Mouse (Mus musculus): Measurements from ENCODE around the gene Dapk1. TPM values are rescaled to one million over a fixed set of nuclear protein-coding genes. Genes with fewer than 3 reads are reported as not detected.
"Not testable (repeated sequence)": the region's sequence is repeated elsewhere in the genome, so short reads cannot be mapped to it uniquely, and the experiment has no call there.

Gene Dapk1
- 10 to 100 TPM; 73.9 to 77.4 TPM for total RNA-seq (2021)
- long read RNA-seq, full-length matches to known transcripts, result 6 of 26 reads
- long read RNA-seq, partial matches to known transcripts, result 7 of 26 reads
- long read RNA-seq, other reads (novel, unspliced or antisense), result 13 of 26 reads

- DNase-seq (ENCODE audit: low spot score in 2 of 2), result peak; percentile 75 to 88
These were observed at the start of gene Dapk1 for GRCm38 (mm10) chr13:60601436-60602415. Gene Dapk1 (plus strand): TSS chr13:60601947.

- DNase-seq (ENCODE audit: low spot score in 2 of 2), result no peak
These were observed 48.4 kb upstream of the Dapk1 start for GRCm38 (mm10) chr13:60553326-60553725.

DNA sequence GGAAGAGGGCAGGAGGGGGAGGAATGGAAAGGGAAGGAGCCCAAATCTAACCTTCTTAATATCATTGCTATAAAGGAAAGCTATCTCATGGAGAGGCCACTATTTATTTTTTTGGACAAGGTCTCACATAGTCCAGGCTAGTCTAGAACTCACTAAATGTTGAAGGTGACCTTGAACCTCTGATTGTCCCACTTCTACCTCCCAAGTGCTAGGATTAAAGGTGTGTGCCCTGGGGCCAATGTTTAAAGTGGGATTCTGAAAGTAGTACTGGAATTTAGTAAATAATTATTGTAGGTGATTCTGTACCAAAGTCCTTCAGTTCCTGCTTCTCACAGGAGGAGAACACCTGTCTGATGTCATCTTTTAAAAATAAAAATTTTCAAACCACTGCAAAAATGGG is 45.3 kb upstream of the Dapk1 start:
- DNase-seq (ENCODE audit: low spot score in 2 of 2), result no peak

DNA sequence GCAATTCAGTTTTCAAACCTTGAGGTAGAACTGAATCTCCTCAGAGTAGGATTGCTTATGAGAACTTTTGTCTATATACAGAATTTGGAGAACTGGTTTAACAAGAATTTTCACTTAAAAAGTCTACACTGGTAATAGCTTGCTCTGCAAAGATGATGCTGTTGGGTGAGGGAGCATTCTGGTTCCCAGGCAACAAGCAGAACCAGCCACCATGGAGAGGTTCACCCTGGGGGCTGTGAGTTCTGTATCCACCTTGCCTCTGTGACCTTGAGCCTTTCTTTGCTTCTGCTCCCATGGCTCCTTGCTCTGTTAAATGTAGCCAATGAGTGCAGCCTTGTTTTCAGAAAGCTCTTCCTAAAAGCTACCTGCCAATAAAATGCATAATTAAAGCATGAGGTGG is 44.8 kb upstream of the Dapk1 start:
- no peak for DNase-seq (ENCODE audit: low spot score in 2 of 2)

- no peak for DNase-seq (ENCODE audit: low spot score in 2 of 2)
These were observed 37.4 kb upstream of the Dapk1 start for GRCm38 (mm10) chr13:60564303-60564702.

DNA sequence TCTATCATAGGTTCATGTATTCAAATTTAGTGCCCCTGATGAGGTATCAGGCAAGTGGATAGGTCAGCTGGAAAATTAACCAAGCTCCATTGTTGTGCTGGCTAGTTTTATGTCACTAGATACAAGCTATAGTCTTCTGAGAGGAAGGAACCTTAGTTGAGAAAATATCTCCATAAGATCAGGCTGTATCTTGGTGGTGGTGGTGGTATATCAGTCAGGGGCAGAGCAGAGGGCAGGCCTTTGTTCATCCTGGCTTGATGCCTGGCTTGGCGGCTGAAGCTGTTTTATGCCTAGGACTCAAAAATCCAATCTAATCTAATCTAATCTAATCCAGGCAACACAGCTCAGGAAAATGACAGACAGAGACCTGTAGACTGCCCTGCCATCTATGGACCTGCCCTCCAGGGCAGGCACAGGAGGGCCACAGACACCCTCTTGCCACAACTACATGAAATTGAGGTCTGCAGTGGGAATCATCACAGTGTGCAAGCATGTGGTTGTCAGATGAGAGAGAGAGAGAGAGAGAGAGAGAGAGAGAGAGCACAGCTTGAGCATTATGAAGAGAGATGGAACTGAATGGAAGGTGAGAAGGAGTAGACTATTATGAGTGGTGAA is 32.7 kb upstream of the Dapk1 start:
- DNase-seq (ENCODE audit: low spot score in 2 of 2), result no peak

GRCm38 (mm10) chr13:60569549-60569941 is 32.2 kb upstream of the Dapk1 start:
- no peak for DNase-seq (ENCODE audit: low spot score in 2 of 2)

DNA sequence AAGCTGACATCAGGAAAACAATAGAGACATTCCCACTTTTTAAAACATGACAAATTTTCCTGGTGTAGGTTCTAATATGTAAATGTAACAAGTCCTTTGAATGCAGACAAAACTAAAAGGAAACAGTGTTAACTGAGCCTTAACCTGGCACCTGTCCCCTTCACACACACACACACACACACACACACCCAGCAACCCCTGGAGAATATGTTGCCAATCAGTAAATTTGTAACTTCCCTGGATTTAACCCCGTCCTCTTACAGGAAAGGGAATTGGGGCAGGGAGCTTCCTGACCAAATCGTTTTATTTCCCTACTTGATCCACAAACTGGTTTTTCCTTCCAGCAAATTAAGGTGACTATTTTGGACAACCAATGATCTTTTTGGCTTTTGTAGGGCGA is 28.2 kb upstream of the Dapk1 start:
- no peak for DNase-seq (ENCODE audit: low spot score in 2 of 2)

DNA sequence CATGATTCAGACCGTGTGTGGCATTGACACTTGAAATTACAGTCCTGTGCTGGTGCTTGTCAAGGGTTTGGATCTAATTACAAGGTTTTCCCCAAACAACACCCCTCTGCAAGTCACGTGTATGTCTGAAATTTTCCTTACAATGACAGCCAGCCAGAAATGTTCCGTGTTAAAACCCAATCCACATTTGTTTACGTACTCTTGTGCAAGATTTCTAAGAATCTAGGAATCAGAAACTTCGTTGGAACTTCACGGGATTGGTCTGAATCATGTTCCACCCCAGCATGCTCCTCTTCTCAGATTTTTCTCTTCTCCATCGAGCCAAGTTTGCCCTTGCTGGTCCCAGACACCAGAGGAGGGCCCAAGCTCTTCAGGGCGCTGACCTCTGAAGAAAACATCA is 27.8 kb upstream of the Dapk1 start:
- DNase-seq (ENCODE audit: low spot score in 2 of 2), result no peak

DNA sequence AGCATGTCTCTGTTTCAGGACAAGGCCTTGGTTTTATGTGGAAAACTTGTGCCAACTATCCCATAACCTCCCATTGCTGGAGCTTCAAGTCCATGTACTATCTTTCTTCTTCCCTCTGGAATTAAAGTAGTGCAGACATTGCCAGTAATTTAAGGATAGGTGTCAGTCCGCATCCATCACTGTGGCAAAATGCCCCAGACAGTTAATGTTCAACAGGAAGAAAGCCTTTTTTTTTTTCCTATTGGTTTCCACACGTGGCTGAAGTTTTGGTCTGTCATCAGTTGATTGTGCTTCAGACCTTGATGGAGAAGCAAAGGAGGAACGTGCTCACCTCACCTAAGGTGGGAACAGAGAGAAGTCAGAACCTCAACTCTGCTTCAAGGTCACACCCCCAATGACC is 23.2 kb upstream of the Dapk1 start:
- DNase-seq (ENCODE audit: low spot score in 2 of 2), result no peak

DNA sequence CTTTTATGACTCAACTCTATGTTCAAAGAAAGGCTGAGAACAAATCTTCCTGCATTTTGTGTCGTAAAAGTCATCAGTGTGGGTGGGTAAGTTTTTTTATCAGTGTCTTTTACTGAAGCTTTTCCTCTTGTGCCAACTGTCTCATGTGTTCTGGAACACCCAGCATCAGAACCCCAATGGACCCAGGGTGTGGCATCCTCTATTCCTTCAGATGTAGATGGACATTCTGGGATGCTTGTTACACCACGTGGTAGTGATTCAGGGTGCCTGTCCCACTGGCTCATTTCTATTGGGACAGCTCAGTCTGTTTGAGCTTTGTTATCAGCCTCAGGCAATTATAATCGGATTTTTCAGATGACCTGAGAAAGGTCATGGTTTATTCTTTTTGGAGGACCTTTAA is 6.9 kb upstream of the Dapk1 start:
- DNase-seq (ENCODE audit: low spot score in 2 of 2), result no peak

DNA sequence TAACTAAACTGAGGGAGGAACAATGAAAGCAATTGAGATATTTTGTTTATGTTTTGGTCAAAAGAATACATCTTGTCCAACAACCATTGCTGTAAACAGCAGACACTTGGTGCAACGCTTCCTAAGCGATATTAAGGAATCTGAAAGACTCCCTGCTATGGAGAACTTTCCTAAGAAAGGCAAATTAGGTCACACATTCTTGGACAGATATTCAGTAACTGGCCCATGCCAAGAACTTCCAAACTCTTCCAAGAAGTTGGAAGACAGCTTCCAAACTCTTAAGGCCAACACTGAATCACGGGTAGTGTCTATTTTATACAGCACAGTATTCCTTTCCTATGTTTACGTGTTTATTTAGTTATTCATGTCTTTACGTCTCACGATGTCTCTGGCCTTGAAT is 6.2 kb upstream of the Dapk1 start:
- DNase-seq (ENCODE audit: low spot score in 2 of 2), result no peak

GRCm38 (mm10) chr13:60602416-60603251 is 887 bp downstream of the Dapk1 start:
- peak; percentile 55 to 63 for DNase-seq (ENCODE audit: low spot score in 2 of 2)

DNA sequence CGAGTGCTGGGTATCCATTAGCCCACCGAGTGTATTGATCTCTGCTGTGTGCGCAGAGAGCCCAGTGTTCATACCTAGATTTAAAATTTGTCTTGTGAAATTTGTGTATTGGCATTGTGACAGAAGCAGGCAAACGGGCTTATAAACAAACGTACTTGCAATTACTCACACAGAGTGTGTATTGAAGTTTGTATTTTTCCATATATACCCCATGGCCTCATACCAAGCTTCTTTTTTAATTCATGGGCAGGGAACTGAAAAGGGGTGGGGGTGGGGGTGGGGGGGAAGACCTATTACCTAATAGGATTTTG is 1.5 kb downstream of the Dapk1 start:
- DNase-seq (ENCODE audit: low spot score in 2 of 2), result no peak

- DNase-seq (ENCODE audit: low spot score in 2 of 2), result no peak
These were observed 5.7 kb downstream of the Dapk1 start for GRCm38 (mm10) chr13:60607411-60607810.

GRCm38 (mm10) chr13:60608411-60609046 is 6.8 kb downstream of the Dapk1 start:
- DNase-seq (ENCODE audit: low spot score in 2 of 2), result no peak

GRCm38 (mm10) chr13:60609234-60609633 is 7.5 kb downstream of the Dapk1 start:
- DNase-seq (ENCODE audit: low spot score in 2 of 2), result no peak

DNA sequence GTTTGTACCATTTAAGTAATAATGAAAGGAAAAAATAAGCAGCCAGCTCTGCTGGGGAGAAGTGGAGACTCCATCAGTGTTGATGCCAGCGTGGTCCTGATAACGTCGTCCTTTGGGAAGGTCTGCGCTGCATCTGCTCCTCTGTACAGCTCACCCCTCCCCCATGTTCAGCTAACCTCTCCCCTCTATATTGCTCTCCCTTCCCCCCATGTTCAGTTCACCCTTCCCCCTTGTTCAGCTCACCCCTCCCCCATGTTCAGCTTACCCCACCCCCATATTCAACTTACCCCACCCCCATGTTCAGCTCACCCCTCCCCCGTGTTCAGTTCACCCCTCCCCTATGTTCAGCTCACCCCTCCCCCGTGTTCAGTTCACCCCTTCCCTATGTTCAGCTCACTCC is 8.8 kb downstream of the Dapk1 start:
- no peak for DNase-seq (ENCODE audit: low spot score in 2 of 2)

- DNase-seq (ENCODE audit: low spot score in 2 of 2), result not testable (repeated sequence)
These were observed 9.2 kb downstream of the Dapk1 start for GRCm38 (mm10) chr13:60610971-60611370.

- no peak for DNase-seq (ENCODE audit: low spot score in 2 of 2)
These were observed 10.4 kb downstream of the Dapk1 start for GRCm38 (mm10) chr13:60612160-60612559.

- peak; percentile 70 to 74 for DNase-seq (ENCODE audit: low spot score in 2 of 2)
These were observed 12.4 kb downstream of the Dapk1 start for GRCm38 (mm10) chr13:60614154-60614553.

Data from layer of hippocampus, postnatal 10 days (tissue).